Mouse (Mus musculus) lung, adult 2 months (tissue): ENCODE results near the gene Nlk.

Experiments used
- CTCF ChIP-seq: fragments of 200-500 bp; IDR thresholded peaks from 2 replicates; pipeline ENCODE4 v1.5.1; 2011; ENCODE audit warnings: mild to moderate bottlenecking, low read length, control low read depth; ENCODE audit not compliant: insufficient read depth
- POLR2A ChIP-seq: fragments of 200-500 bp; IDR thresholded peaks from 2 replicates; pipeline ENCODE4 v1.6.1; 2011; ENCODE audit warnings: low read depth, mild to moderate bottlenecking, control low read depth, low read length, borderline replicate concordance; ENCODE audit errors: extremely low read depth

DNA sequence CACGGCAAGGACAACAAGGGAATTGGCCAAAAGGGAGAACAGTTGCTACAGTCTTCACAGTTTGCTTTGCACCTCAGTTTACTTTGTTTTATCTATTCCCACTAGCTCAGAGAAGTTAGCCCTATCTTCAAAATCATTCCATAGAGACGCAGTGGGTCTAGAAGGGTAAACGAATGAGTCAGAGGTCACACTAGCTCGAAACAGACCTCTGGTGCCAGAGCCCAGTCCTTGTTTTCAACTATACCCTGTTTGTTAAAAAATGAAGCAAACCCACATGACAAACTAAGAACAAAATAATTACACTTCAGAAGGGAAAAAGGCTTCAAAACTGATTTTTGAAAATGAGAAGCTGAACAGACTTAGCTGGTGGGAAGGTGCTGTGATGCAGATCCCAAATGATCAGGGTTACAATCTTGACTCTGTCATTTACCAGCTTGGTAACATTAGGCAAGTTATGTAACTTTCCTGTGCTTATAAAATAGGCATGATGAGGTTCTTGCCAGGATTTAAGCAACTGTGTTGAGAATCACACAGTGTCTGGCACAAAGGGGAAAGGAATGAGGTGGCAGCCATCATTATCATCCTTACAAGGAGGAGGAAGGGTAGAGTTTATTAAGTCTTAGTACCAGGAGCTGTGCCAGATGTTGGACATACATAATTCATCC is 96.1 kb downstream of the Nlk start:
- TF ChIP-seq POLR2A (no peak), CTCF (no peak)
